Mouse (Mus musculus) MN1 (cell line): ENCODE results near the gene Ralgps1.

Experiments
- DNase-seq: peaks from one replicate; pipeline ENCODE4 v3.0.0-alpha.2; 2016; ENCODE audit warnings: low spot score

The Ralgps1 gene

GRCm38 (mm10) chr2:33244880-33245279 lies 126.4 kb downstream of the Ralgps1 start:
- no peak for DNase-seq

- no peak for DNase-seq
Observed at GRCm38 (mm10) chr2:33237581-33237980, 133.7 kb downstream of the Ralgps1 start.

GRCm38 (mm10) chr2:33234848-33235247 lies 136.4 kb downstream of the Ralgps1 start:
- DNase-seq, result peak; percentile 37

- no peak for DNase-seq
Observed at GRCm38 (mm10) chr2:33233856-33234255, 137.4 kb downstream of the Ralgps1 start.

- no peak for DNase-seq
Observed at GRCm38 (mm10) chr2:33232782-33233570, 138.3 kb downstream of the Ralgps1 start.

GRCm38 (mm10) chr2:33231788-33232187 lies 139.5 kb downstream of the Ralgps1 start:
- no peak for DNase-seq

- DNase-seq, result no peak
Observed at GRCm38 (mm10) chr2:33230701-33231100, 140.6 kb downstream of the Ralgps1 start.

GRCm38 (mm10) chr2:33228551-33228950 lies 142.7 kb downstream of the Ralgps1 start:
- DNase-seq, result no peak

- no peak for DNase-seq
Observed at GRCm38 (mm10) chr2:33228077-33228476, 143.2 kb downstream of the Ralgps1 start.

- no peak for DNase-seq
Observed at GRCm38 (mm10) chr2:33225921-33226320, 145.4 kb downstream of the Ralgps1 start.

- no peak for DNase-seq
Observed at GRCm38 (mm10) chr2:33223656-33224358, 147.5 kb downstream of the Ralgps1 start.

- no peak for DNase-seq
Observed at GRCm38 (mm10) chr2:33222480-33222879, 148.8 kb downstream of the Ralgps1 start.

- peak; percentile 19 for DNase-seq
Observed at GRCm38 (mm10) chr2:33221339-33221900, 149.9 kb downstream of the Ralgps1 start.

- no peak for DNase-seq
Observed at GRCm38 (mm10) chr2:33220674-33221338, 150.5 kb downstream of the Ralgps1 start.

- DNase-seq, result no peak
Observed at GRCm38 (mm10) chr2:33220246-33220645, 151.0 kb downstream of the Ralgps1 start.

- no peak for DNase-seq
Observed at GRCm38 (mm10) chr2:33219637-33220036, 151.6 kb downstream of the Ralgps1 start.

GRCm38 (mm10) chr2:33218903-33219625 lies 152.2 kb downstream of the Ralgps1 start:
- DNase-seq, result peak; percentile 47

GRCm38 (mm10) chr2:33217425-33217794 lies 153.9 kb downstream of the Ralgps1 start:
- no peak for DNase-seq

GRCm38 (mm10) chr2:33216645-33217424 lies 154.5 kb downstream of the Ralgps1 start:
- DNase-seq, result peak; percentile 26

GRCm38 (mm10) chr2:33215700-33216509 lies 155.4 kb downstream of the Ralgps1 start, which contains the start of gene Angptl2:
Angptl2 (plus strand) TSS chr2:33216069.
- DNase-seq, result peak; percentile 93
